ENCODE assay signal across 12 mouse cellular contexts in the genomic region with DNA sequence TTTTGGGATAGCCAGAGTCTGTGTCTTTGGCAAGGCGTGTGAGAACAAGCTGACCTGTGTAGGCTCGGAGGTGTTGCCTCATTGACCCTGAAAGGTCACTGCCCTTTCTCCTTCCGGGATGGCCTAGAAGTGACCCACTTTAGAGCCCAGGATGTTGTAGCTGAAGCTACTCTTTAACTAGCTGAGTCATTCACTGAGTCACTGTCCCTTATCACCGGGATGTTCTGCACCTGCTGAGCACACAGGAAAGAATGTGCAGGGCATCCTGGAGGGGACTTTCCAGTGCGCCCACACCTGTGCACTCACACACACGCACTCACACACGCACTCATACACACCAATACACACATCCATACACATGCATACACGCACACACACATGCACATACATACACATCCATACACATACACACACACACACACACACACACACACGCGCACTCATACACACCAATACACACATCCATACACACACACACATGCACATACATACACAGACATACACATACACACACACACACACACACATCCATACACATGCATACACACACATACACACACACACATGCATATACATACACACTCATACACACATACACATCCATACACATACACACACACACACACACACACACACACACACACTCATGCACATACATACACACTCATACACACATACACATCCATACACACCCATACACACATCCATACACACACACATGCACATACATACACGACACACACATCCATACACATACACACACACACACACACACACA. TPM values are rescaled to one million over a fixed set of nuclear protein-coding genes. Genes with fewer than 3 reads are reported as not detected.
A peak's percentile ranks its signal among the peaks of the same experiment; 100 is the strongest.
DNase-seq lines count a peak whose midpoint lies in the region; ATAC-seq and TF ChIP-seq lines count a peak whose summit lies in the region.
"Had no signal": no experiment of that assay in that cellular context is flagged by ENCODE, and none has a peak within 500 bp of the region (broad histone marks: within the 10 kb centered on the region; RNA-seq: fewer than 3 reads in every experiment).

No protein-coding gene starts in this region.

- DNase-seq in embryonic facial prominence, embryonic 11.5 days (ENCODE audit: low spot score) = no peak
- DNase-seq in embryonic facial prominence, embryonic 10.5 days (ENCODE audit: low spot score) = no peak
- no peak for DNase-seq in midbrain, embryonic 14.5 days
- no peak for DNase-seq in midbrain, postnatal 0 days (ENCODE audit: low spot score)
- DNase-seq in liver = peak; percentile 8
- DNase-seq in yolk sac, embryonic 10.5 days (ENCODE audit: low spot score) = peak; percentile 78
- DNase-seq in right cerebral cortex, adult 2 months (ENCODE audit: low spot score in 2 of 2) = no peak
- no peak for DNase-seq in adrenal gland, adult (ENCODE audit: inconsistent age in 2 of 2, low spot score in 1 of 2)
- DNase-seq: adrenal gland, postnatal 10 days; left cerebral cortex, postnatal 4 days; thymus, postnatal 14 days had no signal

- 0 out of 2 replicates have a peak, but pooled peaks have one; percentile 56 for ATAC-seq in embryonic facial prominence, embryonic 11.5 days (replicated peaks; ENCODE audit: insufficient number of reproducible peaks, low FRiP score, low TSS enrichment, low read depth)
- peak; percentile 69 for ATAC-seq in midbrain, embryonic 14.5 days (ENCODE audit: low FRiP score, low TSS enrichment)
- ATAC-seq in midbrain, postnatal 0 days (ENCODE audit: low FRiP score) = no peak; the same call in 1 of the 2 replicates

- 79% methylated on average over 11 of the region's 11 CpGs for WGBS in embryonic facial prominence, embryonic 11.5 days
- 79% methylated on average over 11 of the region's 11 CpGs for WGBS in embryonic facial prominence, embryonic 10.5 days
- WGBS in midbrain, embryonic 14.5 days = 84% methylated on average over 11 of the region's 11 CpGs
- 83% methylated on average over 11 of the region's 11 CpGs for WGBS in midbrain, postnatal 0 days

- H3K9me3 ChIP-seq in embryonic facial prominence, embryonic 11.5 days (replicated peaks; ENCODE audit: control insufficient read depth, low read length) = no peaks in the 10 kb centered on the region
- no peaks in the 10 kb centered on the region for H3K9me3 ChIP-seq in embryonic facial prominence, embryonic 10.5 days
- no peaks in the 10 kb centered on the region for H3K9me3 ChIP-seq in midbrain, embryonic 14.5 days (ENCODE audit: control insufficient read depth, low read length)
- no peaks in the 10 kb centered on the region for H3K9me3 ChIP-seq in midbrain, postnatal 0 days (ENCODE audit: low read length)
- H3K9me3 ChIP-seq: heart, embryonic 10.5 days had no signal

- no peaks in the 10 kb centered on the region for H3K4me1 ChIP-seq in embryonic facial prominence, embryonic 11.5 days (ENCODE audit: control insufficient read depth, insufficient read depth, low read length)
- H3K4me1 ChIP-seq in embryonic facial prominence, embryonic 10.5 days = 0 out of 2 replicates have a peak, but pooled peaks cover 4% of the 10 kb centered on the region
- no peaks in the 10 kb centered on the region for H3K4me1 ChIP-seq in midbrain, embryonic 14.5 days (ENCODE audit: control insufficient read depth, insufficient read depth, low read length)
- H3K4me1 ChIP-seq in midbrain, postnatal 0 days (ENCODE audit: insufficient read depth, low read length) = no peaks in the 10 kb centered on the region
- H3K4me1 ChIP-seq: heart, embryonic 10.5 days had no signal

- H3K9ac ChIP-seq in embryonic facial prominence, embryonic 11.5 days (replicated peaks; ENCODE audit: low read length) = no peak overlapping the region
- no peak overlapping the region for H3K9ac ChIP-seq in midbrain, embryonic 14.5 days (replicated peaks; ENCODE audit: low read length)
- H3K9ac ChIP-seq in midbrain, postnatal 0 days (replicated peaks; ENCODE audit: low read length, poor library complexity, severe bottlenecking) = no peak overlapping the region

- no peaks in the 10 kb centered on the region for H3K36me3 ChIP-seq in embryonic facial prominence, embryonic 11.5 days (replicated peaks; ENCODE audit: control insufficient read depth, insufficient read depth, low read depth, low read length)
- no peaks in the 10 kb centered on the region for H3K36me3 ChIP-seq in embryonic facial prominence, embryonic 10.5 days (replicated peaks)
- no peaks in the 10 kb centered on the region for H3K36me3 ChIP-seq in midbrain, embryonic 14.5 days (ENCODE audit: control insufficient read depth, insufficient read depth, low read length)
- no peaks in the 10 kb centered on the region for H3K36me3 ChIP-seq in midbrain, postnatal 0 days (ENCODE audit: insufficient read depth, low read length)
- H3K36me3 ChIP-seq: heart, embryonic 10.5 days had no signal

- H3K27me3 ChIP-seq in embryonic facial prominence, embryonic 11.5 days (ENCODE audit: control insufficient read depth, insufficient read depth, low read length) = no peaks in the 10 kb centered on the region
- H3K27me3 ChIP-seq in embryonic facial prominence, embryonic 10.5 days (replicated peaks; ENCODE audit: low read depth, poor library complexity, severe bottlenecking) = no peaks in the 10 kb centered on the region
- no peaks in the 10 kb centered on the region for H3K27me3 ChIP-seq in midbrain, embryonic 14.5 days (ENCODE audit: control insufficient read depth, insufficient read depth, low read length)
- H3K27me3 ChIP-seq in midbrain, postnatal 0 days (ENCODE audit: insufficient read depth, low read length) = no peaks in the 10 kb centered on the region

- no peak overlapping the region for H3K4me2 ChIP-seq in embryonic facial prominence, embryonic 11.5 days (ENCODE audit: low read depth, low read length)
- no peak overlapping the region for H3K4me2 ChIP-seq in midbrain, embryonic 14.5 days (ENCODE audit: low read length)
- no peak overlapping the region for H3K4me2 ChIP-seq in midbrain, postnatal 0 days (ENCODE audit: low read depth, low read length, poor library complexity, severe bottlenecking)

- TF ChIP-seq CTCF in midbrain, postnatal 0 days (IDR thresholded peaks at IDR 0.05) = no peak

- no peak overlapping the region for H3K4me3 ChIP-seq in embryonic facial prominence, embryonic 11.5 days (ENCODE audit: low read depth, low read length)
- H3K4me3 ChIP-seq in embryonic facial prominence, embryonic 10.5 days = no peak overlapping the region
- H3K4me3 ChIP-seq in midbrain, embryonic 14.5 days (replicated peaks; ENCODE audit: low read depth, low read length) = no peak overlapping the region
- no peak overlapping the region for H3K4me3 ChIP-seq in midbrain, postnatal 0 days (ENCODE audit: low read depth, low read length)
- H3K4me3 ChIP-seq: heart, embryonic 10.5 days had no signal

- H3K27ac ChIP-seq in embryonic facial prominence, embryonic 11.5 days (replicated peaks; ENCODE audit: low read depth, low read length) = no peak overlapping the region
- no peak overlapping the region for H3K27ac ChIP-seq in embryonic facial prominence, embryonic 10.5 days (replicated peaks)
- H3K27ac ChIP-seq in midbrain, embryonic 14.5 days (replicated peaks; ENCODE audit: low read depth, low read length) = no peak overlapping the region
- no peak overlapping the region for H3K27ac ChIP-seq in midbrain, postnatal 0 days (ENCODE audit: low read depth, low read length)
- H3K27ac ChIP-seq: heart, embryonic 10.5 days had no signal

RNA-seq across cellular contexts. Expression of gene Tspan8, which starts 36.2 kb away (rescaled TPM):
- 1.2 and 2.1 TPM in 2 replicates for polyA plus RNA-seq in embryonic facial prominence, embryonic 11.5 days (2014; fragmentation: Nextera tagmentation; extraction: Ambion mirVana)
- 0.34 and 0.76 TPM in 2 replicates for polyA plus RNA-seq in embryonic facial prominence, embryonic 10.5 days (2016; fragmentation: Nextera tagmentation; extraction: Ambion mirVana)
- polyA plus RNA-seq in midbrain, embryonic 14.5 days (2014; fragmentation: Nextera tagmentation; extraction: Ambion mirVana) = not detected in 2 replicates
- 0.49 and 0.61 TPM in 2 replicates for total RNA-seq in midbrain, postnatal 0 days (2014; rRNA removed)
- polyA plus RNA-seq in midbrain, postnatal 0 days (2015; fragmentation: Nextera tagmentation; extraction: Ambion mirVana) = 1.8 and 2.5 TPM in 2 replicates

Comparison
In these comparisons a context has a peak if more than half of its experiments do, and no peak if none do; other contexts are left out.
1. DNase-seq: peak in liver (single experiment) and yolk sac, embryonic 10.5 days (single experiment); none in embryonic facial prominence, embryonic 11.5 days (single experiment), embryonic facial prominence, embryonic 10.5 days (single experiment), midbrain, embryonic 14.5 days (single experiment), midbrain, postnatal 0 days (single experiment), right cerebral cortex, adult 2 months (0 of 2) and adrenal gland, adult (0 of 2).